Mouse (Mus musculus) right cerebral cortex, adult 2 months (tissue): ENCODE data around the gene Adgrg5.

Source experiments
- DNase-seq, 2 experiments: peaks; one replicate each; pipeline ENCODE4 v3.0.0; 2021 to 2022; ENCODE audit warnings: low spot score in 2 of 2

Adgrg5 gene

DNA sequence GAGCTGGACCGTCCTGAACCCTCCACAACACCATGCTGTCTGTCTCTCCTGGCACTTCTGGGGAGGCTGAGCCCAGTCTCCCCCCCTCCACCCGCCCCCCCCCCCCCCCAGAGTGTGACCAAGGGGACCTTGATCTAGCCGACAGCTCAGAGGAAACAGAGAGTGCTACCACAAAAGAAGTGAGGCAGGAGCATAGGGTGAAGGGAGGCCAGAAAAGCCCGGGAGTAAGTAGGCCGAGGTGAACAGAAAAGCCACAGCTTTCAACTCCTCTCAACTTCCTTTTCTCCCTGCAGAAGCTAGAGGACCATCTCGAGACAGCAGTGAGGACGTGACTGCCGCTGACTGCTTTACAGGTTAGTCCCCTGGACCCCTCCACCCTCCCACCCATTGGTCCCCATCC is at the start of gene Adgrg5:
Gene Adgrg5, plus strand, starts transcription at position 290 of the 400 bp plus-strand sequence.
- DNase-seq, result no peak

- DNase-seq, result peak; percentile 73 to 79
Measured at GRCm38 (mm10) chr8:94874358-94874757, 49.1 kb upstream of the Adgrg5 start.

DNA sequence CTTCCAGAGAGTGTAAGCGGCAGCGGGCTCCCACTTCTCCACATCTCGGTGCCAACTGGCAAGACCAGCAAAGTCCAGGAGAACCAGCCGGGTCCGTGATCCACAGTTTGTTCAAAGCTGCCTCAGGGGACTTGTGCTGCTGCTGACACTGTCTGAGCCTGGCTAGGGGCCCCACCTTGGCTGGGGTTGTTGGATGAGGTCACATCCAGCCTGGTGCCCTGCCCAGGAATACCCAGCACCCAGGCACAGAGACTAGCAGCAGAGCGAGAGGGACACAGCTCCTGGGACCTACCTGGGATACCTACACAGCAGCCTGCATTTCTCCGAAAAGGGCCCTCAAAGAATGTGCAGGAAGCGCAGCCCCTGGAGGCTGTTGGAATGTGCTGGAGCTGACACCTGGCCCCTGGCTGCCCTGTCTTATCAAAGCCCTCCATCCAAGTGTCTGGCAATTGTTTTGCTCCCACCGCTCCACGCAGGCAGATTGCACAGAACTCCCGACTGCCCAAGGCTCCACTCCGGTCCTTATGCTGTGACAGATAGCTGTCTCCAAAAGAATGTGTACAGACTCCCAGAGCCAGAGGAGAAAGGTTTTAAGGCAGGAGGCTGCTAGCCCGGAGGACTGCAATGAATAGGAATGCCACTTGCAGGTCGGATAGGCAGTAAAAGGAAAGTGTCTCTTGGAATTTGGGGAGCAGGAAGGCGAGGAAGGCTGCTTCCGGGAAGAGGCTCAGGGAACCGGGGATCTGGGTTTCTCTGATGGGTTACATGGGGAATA is 48.2 kb upstream of the Adgrg5 start:
- no peak for DNase-seq

- DNase-seq, result no peak
Measured at GRCm38 (mm10) chr8:94875871-94876150, 47.7 kb upstream of the Adgrg5 start.

GRCm38 (mm10) chr8:94876197-94876730 is 47.2 kb upstream of the Adgrg5 start, which contains the start of gene Dok4:
Dok4 (minus strand) TSS chr8:94876330.
- DNase-seq, result peak; percentile 70 to 71

DNA sequence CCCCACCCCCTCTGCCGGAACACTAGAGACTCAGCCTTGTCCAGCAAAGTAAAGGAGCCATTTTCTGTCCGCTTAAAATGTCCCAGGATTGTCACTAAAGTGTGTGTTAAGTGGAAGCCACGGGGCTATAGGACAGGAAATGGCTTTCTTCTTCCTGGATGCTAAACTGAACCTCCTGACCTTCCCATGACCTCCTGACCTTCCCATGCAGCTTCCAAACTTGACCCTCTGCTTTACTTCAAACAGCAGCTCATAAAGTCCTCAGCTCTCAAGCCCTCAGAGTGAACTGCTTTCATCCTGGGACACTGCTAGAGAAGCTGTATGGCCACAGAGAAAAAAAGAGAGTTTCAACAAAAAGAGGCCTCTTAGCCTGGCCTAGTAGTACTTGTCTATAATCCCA is 46.7 kb upstream of the Adgrg5 start:
- DNase-seq, result no peak

- DNase-seq, result no peak
Measured at GRCm38 (mm10) chr8:94880742-94881141, 42.8 kb upstream of the Adgrg5 start.

DNA sequence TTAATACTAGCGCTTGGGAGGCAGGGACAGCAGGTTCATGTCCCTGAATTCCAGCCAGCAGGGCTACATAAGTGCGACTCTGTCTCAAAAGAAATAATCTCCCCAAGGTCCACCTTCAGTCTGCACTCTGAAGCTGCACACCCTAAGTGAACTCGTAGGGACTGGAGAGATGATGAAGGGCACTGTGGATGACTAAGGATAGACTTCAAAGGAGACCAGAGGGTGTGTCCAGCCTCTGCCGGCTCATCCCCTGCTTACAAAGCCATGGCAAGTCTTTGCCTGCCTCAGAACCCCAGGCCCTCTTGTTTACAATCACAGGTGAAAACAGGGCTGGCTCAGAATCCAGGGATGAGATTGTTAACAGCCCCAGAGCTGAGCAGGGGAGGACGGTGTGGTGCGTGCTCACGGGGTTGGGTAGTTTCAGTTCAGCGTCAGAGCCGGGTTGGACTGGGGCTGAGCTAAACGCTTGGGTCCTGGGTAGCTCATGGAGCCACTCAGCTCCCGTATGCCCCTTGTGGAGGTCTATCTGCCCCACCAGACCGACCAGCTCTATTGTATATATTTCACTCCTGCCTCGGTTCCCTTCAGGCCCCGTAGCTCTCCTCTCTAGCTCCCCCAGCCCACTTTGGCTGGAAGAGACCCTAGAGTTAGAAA is 35.0 kb upstream of the Adgrg5 start:
- no peak for DNase-seq

DNA sequence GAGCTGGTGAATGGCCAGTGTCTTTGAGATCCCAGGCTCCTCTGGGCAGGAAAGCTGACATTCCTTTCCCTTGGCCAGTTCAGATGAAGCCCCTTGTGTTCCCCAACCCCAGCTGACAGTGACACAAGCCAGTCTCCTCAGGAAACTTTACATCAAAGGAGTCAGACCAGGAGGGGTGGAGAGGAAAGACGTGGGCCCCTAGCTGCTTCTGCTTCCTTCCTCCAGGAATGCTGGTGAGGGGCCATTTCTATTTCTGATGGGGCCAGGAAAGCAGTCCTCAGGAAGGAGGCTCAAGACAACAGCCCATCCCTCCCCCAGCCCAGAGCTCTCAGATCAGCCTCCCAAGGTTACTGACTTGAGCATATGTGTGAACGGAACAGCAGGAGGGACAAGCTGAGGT is 30.6 kb upstream of the Adgrg5 start:
- no peak for DNase-seq

- DNase-seq, result no peak
Measured at GRCm38 (mm10) chr8:94899262-94899661, 24.2 kb upstream of the Adgrg5 start.

DNA sequence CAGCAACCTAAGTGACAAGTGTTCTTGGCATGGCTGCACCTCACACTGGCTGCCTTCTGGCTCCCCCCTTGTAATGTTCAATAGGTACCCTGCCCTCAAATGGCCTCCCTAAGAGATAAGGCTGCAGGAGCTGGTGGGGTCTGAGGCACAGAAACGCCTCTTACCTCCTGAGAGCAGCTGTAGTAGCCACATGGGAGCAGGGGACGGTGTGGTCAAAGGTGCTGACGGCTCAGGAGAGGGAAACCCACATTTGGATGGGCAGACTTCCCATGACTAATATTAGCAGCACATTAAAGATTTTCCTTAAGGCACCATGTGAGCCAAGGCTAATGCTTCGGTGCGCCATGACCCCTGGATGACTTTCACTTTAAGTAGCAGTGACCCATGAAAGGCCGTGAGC is 22.9 kb upstream of the Adgrg5 start:
- DNase-seq, result no peak

GRCm38 (mm10) chr8:94901031-94901430 is 22.5 kb upstream of the Adgrg5 start:
- no peak for DNase-seq

DNA sequence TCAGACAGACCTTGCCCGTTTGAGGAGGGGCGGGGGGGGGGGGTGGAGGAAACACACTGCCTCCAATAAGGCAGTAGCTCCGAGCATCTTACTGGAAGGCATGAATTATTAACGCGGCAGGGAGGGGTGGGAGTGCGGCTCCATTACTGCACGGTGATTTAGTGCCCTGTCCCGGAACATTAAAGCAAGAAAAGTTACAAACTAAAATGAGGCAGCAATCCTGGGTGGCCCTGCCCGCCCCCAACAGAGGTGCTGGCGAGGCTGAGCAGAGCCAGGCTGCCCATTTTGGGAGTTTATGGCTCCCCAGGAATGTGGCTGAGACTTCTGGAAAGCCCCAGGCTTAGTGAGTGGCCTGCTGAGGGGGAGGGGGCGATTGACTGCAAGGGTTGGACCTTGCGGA is 19.8 kb upstream of the Adgrg5 start:
- no peak for DNase-seq

DNA sequence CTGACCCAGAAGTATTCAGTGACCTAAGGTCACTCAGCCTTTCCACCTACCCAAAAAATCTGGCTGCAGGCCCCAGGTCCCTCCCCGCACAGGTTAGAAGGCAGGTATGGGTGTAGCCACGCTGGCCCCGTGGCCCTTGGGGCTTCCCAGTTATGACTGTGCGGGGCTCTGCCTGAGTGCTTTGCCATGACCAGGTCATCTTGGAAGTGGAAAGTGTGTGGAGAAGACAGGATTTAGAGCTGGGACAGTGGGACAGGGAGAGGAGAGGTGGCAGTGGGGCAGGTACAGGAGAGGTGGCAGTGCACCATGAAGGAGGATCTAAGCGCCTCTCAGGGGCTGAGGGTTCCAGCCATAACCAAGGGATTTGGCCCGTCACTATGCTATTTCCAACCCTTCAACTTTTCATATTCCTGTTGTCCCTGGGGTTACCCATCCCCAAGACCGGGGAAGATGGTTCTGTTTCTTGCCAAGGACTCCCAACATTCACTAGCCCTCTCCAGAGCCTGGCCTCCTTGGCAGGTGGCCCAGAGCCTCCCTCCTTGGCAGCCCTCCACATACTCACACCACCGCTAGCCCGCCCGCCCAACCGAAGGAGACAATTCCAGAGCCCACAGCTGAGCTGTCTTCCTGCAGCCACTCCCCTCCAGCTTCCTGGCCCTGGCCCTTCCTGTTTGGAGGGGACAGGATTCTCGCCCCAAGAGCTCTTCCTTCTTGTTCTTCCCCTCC is 18.9 kb upstream of the Adgrg5 start:
- DNase-seq, result peak; percentile 45 to 51

DNA sequence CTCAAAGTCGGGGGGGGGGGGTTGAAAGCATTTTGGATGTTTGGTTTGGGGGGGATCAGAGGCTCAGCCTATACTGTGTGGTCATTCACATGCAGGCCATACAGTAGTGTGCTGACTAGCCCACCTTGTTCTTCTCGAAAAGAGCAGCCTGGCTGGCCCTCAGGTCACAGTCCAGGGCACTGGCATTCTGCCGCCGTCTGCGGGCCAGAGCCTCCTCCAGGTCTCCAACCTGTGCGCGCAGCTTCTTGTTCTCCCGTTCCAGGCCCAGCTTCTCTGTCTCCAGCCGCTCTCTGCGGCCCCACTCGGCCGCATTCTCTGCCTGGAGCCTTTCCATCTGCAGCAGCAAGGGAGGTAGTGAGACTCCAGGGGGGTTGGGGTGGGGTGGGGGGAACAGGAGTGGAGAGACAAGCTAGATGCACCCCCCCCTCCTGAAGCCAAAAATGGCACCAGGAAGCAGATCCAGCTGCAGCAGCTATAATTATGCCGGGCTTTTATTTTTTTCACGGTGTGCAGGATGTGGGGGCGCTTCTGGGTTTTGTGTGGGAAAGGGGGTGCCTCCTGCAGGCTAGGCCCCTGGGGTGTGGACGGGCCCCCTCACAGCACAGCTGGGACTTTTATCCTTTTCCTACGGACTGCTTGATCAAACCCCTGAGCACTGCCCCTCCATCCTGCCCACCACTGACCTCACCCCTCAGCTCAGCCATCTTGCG is 15.7 kb upstream of the Adgrg5 start:
- DNase-seq, result peak in 1 of 2 experiments; percentile 17

- peak; percentile 69 to 80 for DNase-seq
Measured at GRCm38 (mm10) chr8:94908847-94909246, 14.6 kb upstream of the Adgrg5 start.

DNA sequence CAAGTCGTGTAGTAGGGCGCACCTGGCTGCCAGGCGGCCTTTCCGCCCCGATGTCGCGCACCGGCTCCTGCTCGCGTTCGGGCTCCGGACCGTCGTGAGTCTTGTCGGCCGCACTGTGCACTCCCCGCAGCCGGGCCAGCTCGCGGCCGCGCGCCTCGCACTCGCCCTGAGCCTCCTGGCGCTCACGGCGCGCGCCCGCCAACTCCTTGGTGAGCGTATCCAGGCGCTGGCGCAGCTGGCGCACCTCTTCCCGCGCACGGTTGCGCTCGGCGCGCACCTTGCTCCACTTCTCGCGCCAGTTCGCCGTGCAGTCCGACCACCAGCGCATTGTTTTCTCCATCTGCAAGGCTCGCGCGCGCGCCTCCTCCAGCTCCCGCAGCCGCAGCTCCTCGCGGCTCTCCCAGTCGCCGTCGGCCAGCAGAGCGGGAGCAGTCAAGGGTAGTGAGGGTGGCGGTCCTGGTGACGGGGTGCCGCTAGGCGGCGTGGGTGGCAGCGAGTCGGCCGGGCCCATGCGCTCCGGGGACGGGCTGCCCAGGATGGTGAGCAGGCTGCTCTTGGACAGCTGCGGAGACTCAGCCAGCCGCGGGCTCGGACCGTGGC is 10.3 kb upstream of the Adgrg5 start:
- peak; percentile 45 to 64 for DNase-seq

- DNase-seq, result no peak
Measured at GRCm38 (mm10) chr8:94914256-94914655, 9.2 kb upstream of the Adgrg5 start.

- no peak for DNase-seq
Measured at GRCm38 (mm10) chr8:94914701-94915101, 8.8 kb upstream of the Adgrg5 start.

DNA sequence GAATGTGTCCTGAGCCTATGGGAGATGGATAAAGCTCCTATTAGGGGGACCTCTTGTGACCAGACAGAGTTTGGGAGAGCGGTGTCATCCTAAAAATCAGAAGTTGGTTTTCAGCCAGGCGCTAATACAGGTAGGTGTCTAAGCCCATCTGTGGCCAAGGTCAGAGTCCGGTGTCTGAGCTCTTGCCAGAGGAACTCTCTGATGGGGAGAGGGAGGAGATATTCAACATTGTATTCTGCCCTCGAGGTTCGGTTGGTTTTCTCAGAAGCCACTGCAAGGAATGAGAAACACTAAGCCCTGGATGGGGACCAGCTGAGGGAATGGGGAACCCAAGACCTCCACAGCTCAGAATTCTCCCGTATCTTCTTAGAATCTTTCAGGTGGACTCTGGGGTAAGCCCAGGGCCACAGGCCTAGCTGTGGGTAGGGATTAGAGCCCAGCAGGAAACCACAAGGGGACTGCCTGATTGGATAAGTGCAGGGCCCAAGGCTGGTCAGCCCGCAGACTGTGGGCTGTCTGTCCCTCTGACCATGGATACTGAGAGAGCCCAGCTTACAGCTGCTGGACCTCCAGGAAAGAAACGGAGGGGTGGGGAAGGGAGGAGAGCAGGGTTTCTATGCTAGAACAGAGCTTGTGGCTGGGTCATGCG is 7.1 kb upstream of the Adgrg5 start:
- no peak for DNase-seq

DNA sequence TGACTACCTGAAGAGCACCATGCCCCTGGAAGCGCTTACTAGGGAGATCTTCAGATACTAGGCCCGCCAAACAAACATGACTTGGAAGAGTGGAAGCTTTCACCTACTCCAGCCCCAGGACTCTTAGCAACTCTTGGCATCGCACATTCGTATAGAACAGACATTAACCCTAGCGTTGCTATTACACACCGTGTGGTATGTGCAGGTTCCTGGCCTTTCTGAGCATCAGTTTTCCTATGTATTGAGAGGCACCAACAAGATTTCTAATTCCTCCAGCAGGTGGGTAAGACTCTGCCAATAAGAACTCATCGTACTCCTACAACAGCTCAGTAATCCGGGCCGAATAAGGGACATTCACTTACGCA is 6.6 kb upstream of the Adgrg5 start:
- DNase-seq, result no peak
